ENCODE assay signal across 19 mouse cellular contexts in genomic region chr13:115130035-115130434, GRCm38 (mm10).
"Had no signal": no experiment of that assay in that cellular context is flagged by ENCODE, and none has a peak within 500 bp of the region (broad histone marks: within the 10 kb centered on the region; RNA-seq: fewer than 3 reads in every experiment).

No protein-coding gene starts in this region.

- H3K27ac ChIP-seq: liver, embryonic 14.5 days; midbrain, embryonic 10.5 days; midbrain, embryonic 12.5 days; neural tube, embryonic 13.5 days; neural tube, embryonic 15.5 days had no signal

- H3K4me3 ChIP-seq: midbrain, embryonic 10.5 days; midbrain, embryonic 12.5 days; myocyte; neural tube, embryonic 13.5 days; neural tube, embryonic 15.5 days had no signal

- H3K9me3 ChIP-seq: midbrain, embryonic 10.5 days; midbrain, embryonic 12.5 days; neural tube, embryonic 13.5 days; neural tube, embryonic 15.5 days had no signal

- H3K4me2 ChIP-seq: lung, embryonic 14.5 days; midbrain, embryonic 12.5 days; neural tube, embryonic 13.5 days; neural tube, embryonic 15.5 days had no signal

- DNase-seq: lung, adult 18-20 months; lung, embryonic 14.5 days; lung, postnatal 10 days; lung, postnatal 4 days; midbrain, embryonic 14.5 days; right cerebral cortex, adult 18-20 months; right cerebral cortex, postnatal 25 days; right cerebral cortex, postnatal 4 days; spleen, adult 18-20 months; thymus, adult 18-20 months; thymus, postnatal 14 days; thymus, postnatal 4 days had no signal

- H3K36me3 ChIP-seq: midbrain, embryonic 10.5 days; midbrain, embryonic 12.5 days; neural tube, embryonic 13.5 days; neural tube, embryonic 15.5 days had no signal

- H3K4me1 ChIP-seq: midbrain, embryonic 10.5 days; midbrain, embryonic 12.5 days; neural tube, embryonic 13.5 days; neural tube, embryonic 15.5 days had no signal

- H3K27me3 ChIP-seq: midbrain, embryonic 12.5 days; neural tube, embryonic 13.5 days; neural tube, embryonic 15.5 days had no signal

- H3K9ac ChIP-seq: liver, embryonic 14.5 days; lung, embryonic 14.5 days; midbrain, embryonic 12.5 days; neural tube, embryonic 13.5 days; neural tube, embryonic 15.5 days had no signal

- ATAC-seq: midbrain, embryonic 16.5 days had no signal
